Mouse (Mus musculus): Measurements from ENCODE around the gene Rasa2. TPM values are rescaled to one million over a fixed set of nuclear protein-coding genes. Genes with fewer than 3 reads are reported as not detected.
"Not testable (repeated sequence)": the region's sequence is repeated elsewhere in the genome, so short reads cannot be mapped to it uniquely, and the experiment has no call there.

Gene Rasa2
- total and polyA plus RNA-seq, 3 experiments: 9.7 to 9.8 (median 9.8) TPM

GRCm38 (mm10) chr9:96644840-96645239 lies 13.4 kb upstream of the Rasa2 start:
- Histone ChIP-seq H3K4me1 (ENCODE audit: control insufficient read depth in 1 of 2, insufficient read depth in 2 of 2) (peaks cover 5 to 12% of the 10 kb centered on the region in 2 experiments), H3K9me3 (replicated peaks; ENCODE audit: low read length) (peaks cover 2% of the 10 kb centered on the region), H3K9ac (ENCODE audit: insufficient read depth, low read depth) (no peak overlapping the region), H3K4me3 (replicated peaks in 1 of 3; ENCODE audit: low read depth in 2 of 3, low read length in 2 of 3, poor library complexity in 1 of 3) (no peak overlapping the region), H3K4me2 (ENCODE audit: insufficient read depth, low read depth, poor library complexity, severe bottlenecking) (no peak overlapping the region), H3K36me3 (replicated peaks in 1 of 2; ENCODE audit: control insufficient read depth in 1 of 2, insufficient read depth in 1 of 2, low read length in 1 of 2) (no peaks in the 10 kb centered on the region), H3K27me3 (replicated peaks) (no peaks in the 10 kb centered on the region), H3K27ac (ENCODE audit: insufficient read depth, low read depth) (no peak overlapping the region), H3K79me2 (replicated peaks; ENCODE audit: control insufficient read depth, extremely low read depth, insufficient read depth, poor library complexity, severe bottlenecking) (no peaks in the 10 kb centered on the region)
- dilution Hi-C loops (cut with MboI; ENCODE audit: extremely low pct_ligation_motif_present, extremely low pct_unique_long_range_greater_than_20kb, low sequenced_read_pairs): no loop called here
- DNase-seq (ENCODE audit: extremely low read depth): no peak
- TF ChIP-seq EP300 (IDR thresholded peaks at IDR 0.05; ENCODE audit: low read length) (no peak), UBTF (IDR thresholded peaks at IDR 0.05; ENCODE audit: low read depth, low read length) (no peak)
- in situ Hi-C loops (cut with MboI; ENCODE audit: low pct_ligation_motif_present, low pct_unique_long_range_greater_than_20kb, low sequenced_read_pairs): no loop called here

DNA sequence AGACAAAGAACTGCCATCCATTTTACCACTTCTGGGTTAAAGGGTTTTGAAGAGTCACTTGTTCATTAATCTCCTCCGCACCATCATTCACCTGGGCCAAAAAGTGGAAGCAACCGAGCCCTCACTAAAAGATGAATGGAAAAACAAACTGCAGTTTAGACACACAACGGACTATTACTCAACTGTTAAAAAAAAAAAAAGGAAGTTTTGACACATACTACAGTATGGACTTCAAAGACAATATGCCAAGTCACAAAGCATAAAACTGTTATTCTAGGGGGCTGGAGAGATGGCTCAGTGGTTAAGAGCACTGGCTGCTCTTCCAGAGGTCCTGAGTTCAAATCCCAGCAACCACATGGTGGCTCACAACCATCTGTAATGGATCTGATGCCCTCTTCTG lies 12.6 kb upstream of the Rasa2 start:
- H3K4me3 ChIP-seq (replicated peaks in 1 of 3; ENCODE audit: low read depth in 2 of 3, low read length in 2 of 3, poor library complexity in 1 of 3); H3K4me2 ChIP-seq (ENCODE audit: insufficient read depth, low read depth, poor library complexity, severe bottlenecking); H3K27me3 ChIP-seq (replicated peaks); in situ Hi-C loops (cut with MboI; ENCODE audit: low pct_ligation_motif_present, low pct_unique_long_range_greater_than_20kb, low sequenced_read_pairs); DNase-seq (ENCODE audit: extremely low read depth); H3K9me3 ChIP-seq (replicated peaks; ENCODE audit: low read length); H3K27ac ChIP-seq (ENCODE audit: insufficient read depth, low read depth); H3K36me3 ChIP-seq (replicated peaks in 1 of 2; ENCODE audit: control insufficient read depth in 1 of 2, insufficient read depth in 1 of 2, low read length in 1 of 2); dilution Hi-C loops (cut with MboI; ENCODE audit: extremely low pct_ligation_motif_present, extremely low pct_unique_long_range_greater_than_20kb, low sequenced_read_pairs); H3K79me2 ChIP-seq (replicated peaks; ENCODE audit: control insufficient read depth, extremely low read depth, insufficient read depth, poor library complexity, severe bottlenecking); H3K9ac ChIP-seq (ENCODE audit: insufficient read depth, low read depth): not testable (repeated sequence)
- peaks cover 4 to 11% of the 10 kb centered on the region in 2 experiments; a peak in 2 of 4 replicates for H3K4me1 ChIP-seq (ENCODE audit: control insufficient read depth in 1 of 2, insufficient read depth in 2 of 2)

- no peak for DNase-seq (ENCODE audit: extremely low read depth)
- dilution Hi-C loops (cut with MboI; ENCODE audit: extremely low pct_ligation_motif_present, extremely low pct_unique_long_range_greater_than_20kb, low sequenced_read_pairs): no loop called here
- Histone ChIP-seq H3K4me2 (ENCODE audit: insufficient read depth, low read depth, poor library complexity, severe bottlenecking) (no peak overlapping the region), H3K36me3 (replicated peaks in 1 of 2; ENCODE audit: control insufficient read depth in 1 of 2, insufficient read depth in 1 of 2, low read length in 1 of 2) (no peaks in the 10 kb centered on the region), H3K9ac (ENCODE audit: insufficient read depth, low read depth) (no peak overlapping the region), H3K9me3 (replicated peaks; ENCODE audit: low read length) (peaks cover 2% of the 10 kb centered on the region), H3K4me3 (replicated peaks in 1 of 3; ENCODE audit: low read depth in 2 of 3, low read length in 2 of 3, poor library complexity in 1 of 3) (no peak overlapping the region), H3K79me2 (replicated peaks; ENCODE audit: control insufficient read depth, extremely low read depth, insufficient read depth, poor library complexity, severe bottlenecking) (no peaks in the 10 kb centered on the region), H3K27ac (ENCODE audit: insufficient read depth, low read depth) (no peak overlapping the region), H3K27me3 (replicated peaks) (no peaks in the 10 kb centered on the region), H3K4me1 (ENCODE audit: control insufficient read depth in 1 of 2, insufficient read depth in 2 of 2) (peaks cover 0 to 14% of the 10 kb centered on the region in 2 experiments; a peak in 2 of 4 replicates)
- in situ Hi-C loops (cut with MboI; ENCODE audit: low pct_ligation_motif_present, low pct_unique_long_range_greater_than_20kb, low sequenced_read_pairs): no loop called here
- TF ChIP-seq JUND (conservative IDR thresholded peaks at IDR 0.05; ENCODE audit: low read depth, low read length) (no peak), BHLHE40 (IDR thresholded peaks at IDR 0.05; ENCODE audit: low read depth, low read length) (no peak), USF1 (IDR thresholded peaks at IDR 0.05; ENCODE audit: low read depth, low read length) (no peak), ETS1 (conservative IDR thresholded peaks at IDR 0.05; ENCODE audit: low read depth, low read length) (no peak)
These were observed 8.0 kb upstream of the Rasa2 start for GRCm38 (mm10) chr9:96639451-96639850.

DNA sequence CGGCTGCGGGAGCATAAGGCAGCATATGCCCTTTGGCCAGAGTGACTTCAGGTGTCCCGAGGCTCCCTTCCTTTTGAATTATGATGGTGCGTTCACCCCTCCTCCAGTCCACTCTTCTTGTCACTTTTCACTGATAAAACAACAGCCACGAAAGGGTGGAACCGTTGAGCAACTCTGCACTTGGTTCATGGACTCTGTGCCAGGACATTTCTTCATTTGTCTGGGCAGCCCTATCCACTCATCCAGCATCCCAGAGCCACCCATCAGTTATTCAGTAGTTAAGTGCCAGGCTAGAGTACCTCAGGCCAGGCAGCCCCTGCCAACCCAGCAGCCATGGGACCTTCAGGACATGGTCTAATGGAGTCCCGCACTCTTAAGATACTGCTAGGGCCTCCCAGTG lies 7.1 kb upstream of the Rasa2 start:
- no peaks in the 10 kb centered on the region for H3K36me3 ChIP-seq (replicated peaks in 1 of 2; ENCODE audit: control insufficient read depth in 1 of 2, insufficient read depth in 1 of 2, low read length in 1 of 2)
- in situ Hi-C loops (cut with MboI; ENCODE audit: low pct_ligation_motif_present, low pct_unique_long_range_greater_than_20kb, low sequenced_read_pairs): no loop called here
- H3K27ac ChIP-seq (ENCODE audit: insufficient read depth, low read depth): no peak overlapping the region
- no peak for DNase-seq (ENCODE audit: extremely low read depth)
- no peak overlapping the region for H3K9ac ChIP-seq (ENCODE audit: insufficient read depth, low read depth)
- no peak overlapping the region for H3K4me3 ChIP-seq (replicated peaks in 1 of 3; ENCODE audit: low read depth in 2 of 3, low read length in 2 of 3, poor library complexity in 1 of 3)
- H3K4me1 ChIP-seq (ENCODE audit: control insufficient read depth in 1 of 2, insufficient read depth in 2 of 2): peaks cover 0 to 22% of the 10 kb centered on the region in 2 experiments; a peak in 2 of 4 replicates
- peaks cover 2% of the 10 kb centered on the region for H3K9me3 ChIP-seq (replicated peaks; ENCODE audit: low read length)
- dilution Hi-C loops (cut with MboI; ENCODE audit: extremely low pct_ligation_motif_present, extremely low pct_unique_long_range_greater_than_20kb, low sequenced_read_pairs): no loop called here
- no peak overlapping the region for H3K4me2 ChIP-seq (ENCODE audit: insufficient read depth, low read depth, poor library complexity, severe bottlenecking)
- no peaks in the 10 kb centered on the region for H3K79me2 ChIP-seq (replicated peaks; ENCODE audit: control insufficient read depth, extremely low read depth, insufficient read depth, poor library complexity, severe bottlenecking)
- no peaks in the 10 kb centered on the region for H3K27me3 ChIP-seq (replicated peaks)
- TF ChIP-seq ZNF384 (IDR thresholded peaks at IDR 0.05; ENCODE audit: low read depth, low read length) (no peak), ELF1 (IDR thresholded peaks at IDR 0.05; ENCODE audit: low read depth, low read length) (no peak), JUN (IDR thresholded peaks at IDR 0.05; ENCODE audit: insufficient read depth, low read depth, low read length) (no peak), TCF12 (IDR thresholded peaks at IDR 0.05; ENCODE audit: low read depth, low read length) (no peak), ETS1 (conservative IDR thresholded peaks at IDR 0.05; ENCODE audit: low read depth, low read length) (no peak), USF1 (IDR thresholded peaks at IDR 0.05; ENCODE audit: low read depth, low read length) (no peak), CHD2 (IDR thresholded peaks at IDR 0.05; ENCODE audit: low read length) (no peak), KAT2A (IDR thresholded peaks at IDR 0.05; ENCODE audit: insufficient replicate concordance, low read length) (no peak), RCOR1 (conservative IDR thresholded peaks at IDR 0.05; ENCODE audit: low read depth, low read length) (no peak), USF2 (conservative IDR thresholded peaks at IDR 0.05; ENCODE audit: low read depth, low read length) (no peak), MYC (IDR thresholded peaks at IDR 0.05; ENCODE audit: low read depth, low read length) (no peak), SIN3A (IDR thresholded peaks at IDR 0.05; ENCODE audit: low read length) (no peak), UBTF (IDR thresholded peaks at IDR 0.05; ENCODE audit: low read depth, low read length) (no peak), RAD21 (IDR thresholded peaks at IDR 0.05; ENCODE audit: low read depth, low read length) (no peak), POLR2A (IDR thresholded peaks at IDR 0.05; ENCODE audit: low read depth, low read length) (no peak), PAX5 (IDR thresholded peaks at IDR 0.05; ENCODE audit: low read length) (no peak), MAFK (IDR thresholded peaks at IDR 0.05; ENCODE audit: insufficient replicate concordance, low read length) (no peak)
